Mouse (Mus musculus) midbrain, embryonic 13.5 days (tissue): ENCODE results near the gene Cox6a2. TPM values are rescaled to one million over a fixed set of nuclear protein-coding genes. Genes with fewer than 3 reads are reported as not detected.

ENCODE experiments used
- ATAC-seq: fragments of 200-750 bp; cut with Nextera tagmentation; 2 replicates; pipeline ENCODE4 v1.8.0; 2017; ENCODE audit warnings: mild to moderate bottlenecking, moderate TSS enrichment, moderate library complexity
- H3K27ac ChIP-seq: fragments of 300-500 bp; sonication (generic); 2 replicates; pipeline ENCODE4 v1.5.1; 2015; ENCODE audit warnings: inconsistent platforms, mild to moderate bottlenecking, moderate library complexity
- H3K27me3 ChIP-seq: fragments of 300-500 bp; sonication (generic); 2 replicates; pipeline ENCODE4 v1.6.1; 2015; ENCODE audit warnings: mild to moderate bottlenecking, inconsistent platforms
- H3K36me3 ChIP-seq: fragments of 300-500 bp; sonication (generic); 2 replicates; pipeline ENCODE4 v1.6.1; 2015; ENCODE audit warnings: mild to moderate bottlenecking, inconsistent platforms
- H3K4me1 ChIP-seq: fragments of 300-500 bp; sonication (generic); replicated peaks from 2 replicates; pipeline ENCODE4 v1.6.1; 2015; ENCODE audit warnings: inconsistent platforms
- H3K4me2 ChIP-seq: fragments of 300-500 bp; sonication (generic); replicated peaks from 2 replicates; pipeline ENCODE4 v1.6.1; 2015; ENCODE audit warnings: moderate library complexity, mild to moderate bottlenecking, inconsistent platforms
- H3K4me3 ChIP-seq: fragments of 300-500 bp; sonication (generic); replicated peaks from 2 replicates; pipeline ENCODE4 v1.5.1; 2015; ENCODE audit warnings: mild to moderate bottlenecking, inconsistent platforms
- H3K9ac ChIP-seq: fragments of 300-500 bp; sonication (generic); replicated peaks from 2 replicates; pipeline ENCODE4 v1.6.1; 2015; ENCODE audit warnings: mild to moderate bottlenecking, inconsistent platforms
- H3K9me3 ChIP-seq: fragments of 300-500 bp; sonication (generic); 2 replicates; pipeline ENCODE4 v1.6.1; 2016; ENCODE audit warnings: mild to moderate bottlenecking, inconsistent platforms
- WGBS: fragments of 180-500 bp; shearing (Covaris S2); methylation state at CpG from one replicate; pipeline ENCODE4 v1.1.7; 2015; 5-methylcytosine and 5-hydroxymethylcytosine counted together
- polyA plus RNA-seq: library from polyadenylated mRNA; unstranded; fragments of >200 nt; fragmentation: Nextera tagmentation; extraction: Ambion mirVana; gene quantifications from 2 replicates; pipeline ENCODE4 v1.2.1, GENCODE M21; 2015

Cox6a2 gene
- polyA plus RNA-seq, 1 experiment from 2014 or later: not detected

- Histone ChIP-seq H3K4me2 (no peak overlapping the region), H3K27ac (no peak overlapping the region), H3K4me3 (no peak overlapping the region), H3K27me3 (peaks cover 19% of the 10 kb centered on the region; the same call in 1 of the 2 replicates), H3K9ac (0 out of 2 replicates have a peak overlapping the region, but pooled peaks have one; percentile 23), H3K4me1 (peaks cover 25% of the 10 kb centered on the region), H3K36me3 (peaks cover 47% of the 10 kb centered on the region), H3K9me3 (no peaks in the 10 kb centered on the region)
- ATAC-seq: no peak
- 52% methylated on average over 10 of the region's 10 CpGs for whole genome bisulfite sequencing
Observed at GRCm38 (mm10) chr7:128243921-128244320, 37.7 kb upstream of the Cox6a2 start.

DNA sequence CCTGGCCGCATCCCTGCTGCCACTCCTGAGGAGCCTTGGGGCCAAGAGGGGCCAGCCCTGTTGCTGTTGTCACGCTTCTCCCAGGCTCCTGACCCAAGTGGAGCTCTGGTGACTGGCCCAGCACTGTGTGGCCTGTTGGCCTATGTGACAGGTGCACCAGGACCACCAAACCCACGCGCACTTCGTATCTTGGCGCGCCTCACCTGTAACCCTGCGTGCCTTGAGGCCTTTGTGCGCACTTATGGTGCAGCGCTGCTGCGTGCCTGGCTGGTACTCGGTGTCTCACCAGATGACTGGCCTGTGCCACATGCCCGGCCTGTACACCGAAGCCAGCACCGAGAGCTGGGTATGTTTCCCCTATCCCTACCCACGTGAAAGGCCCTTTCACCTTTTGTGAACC lies 36.1 kb upstream of the Cox6a2 start:
- Histone ChIP-seq H3K27me3 (peaks cover 10% of the 10 kb centered on the region; the same call in 1 of the 2 replicates), H3K4me2 (no peak overlapping the region), H3K4me1 (peaks cover 26% of the 10 kb centered on the region), H3K4me3 (no peak overlapping the region), H3K27ac (no peak overlapping the region), H3K9me3 (no peaks in the 10 kb centered on the region), H3K36me3 (peaks cover 47% of the 10 kb centered on the region), H3K9ac (no peak overlapping the region)
- 93% methylated on average over 16 of the region's 16 CpGs for WGBS
- ATAC-seq: no peak

GRCm38 (mm10) chr7:128240131-128240784 lies 34.1 kb upstream of the Cox6a2 start:
- Histone ChIP-seq H3K27ac (no peak overlapping the region), H3K4me1 (peaks cover 19% of the 10 kb centered on the region), H3K9me3 (no peaks in the 10 kb centered on the region), H3K4me3 (no peak overlapping the region), H3K9ac (peak overlapping the region; percentile 3; the same call in 1 of the 2 replicates), H3K4me2 (no peak overlapping the region), H3K36me3 (peaks cover 50% of the 10 kb centered on the region), H3K27me3 (peaks cover 8% of the 10 kb centered on the region; the same call in 1 of the 2 replicates)
- no peak for ATAC-seq
- 95% methylated on average over 27 of the region's 27 CpGs for WGBS

DNA sequence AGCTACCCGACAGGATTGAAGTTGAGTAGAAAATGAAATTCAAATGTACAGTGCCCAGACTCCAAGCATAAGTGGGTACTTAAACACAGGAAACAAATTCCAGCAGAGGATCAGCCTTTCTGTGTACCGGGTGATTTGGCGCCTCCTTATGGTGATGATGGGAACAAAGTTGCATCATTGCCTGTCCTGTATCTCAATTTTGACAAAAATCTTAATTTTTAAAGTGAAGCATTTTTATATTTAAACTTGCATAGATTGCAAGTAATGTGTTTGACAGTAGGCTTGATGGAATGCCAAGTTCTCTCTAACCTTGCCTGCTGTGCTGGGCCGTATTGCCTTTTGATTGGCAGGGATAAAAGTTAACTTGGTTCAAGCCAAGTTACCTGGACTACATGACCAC lies 32.8 kb upstream of the Cox6a2 start:
- peak overlapping the region; percentile 90 for H3K4me2 ChIP-seq
- no peaks in the 10 kb centered on the region for H3K9me3 ChIP-seq
- WGBS: 25% methylated on average over 4 of the region's 4 CpGs
- H3K9ac ChIP-seq: no peak overlapping the region
- no peak for ATAC-seq
- no peak overlapping the region; the same call in 1 of the 2 replicates for H3K27ac ChIP-seq
- peak overlapping the region; percentile 69 for H3K4me3 ChIP-seq
- H3K4me1 ChIP-seq: peaks cover 19% of the 10 kb centered on the region
- H3K27me3 ChIP-seq: 0 out of 2 replicates have a peak, but pooled peaks cover under 1% of the 10 kb centered on the region
- peaks cover 40% of the 10 kb centered on the region for H3K36me3 ChIP-seq

DNA sequence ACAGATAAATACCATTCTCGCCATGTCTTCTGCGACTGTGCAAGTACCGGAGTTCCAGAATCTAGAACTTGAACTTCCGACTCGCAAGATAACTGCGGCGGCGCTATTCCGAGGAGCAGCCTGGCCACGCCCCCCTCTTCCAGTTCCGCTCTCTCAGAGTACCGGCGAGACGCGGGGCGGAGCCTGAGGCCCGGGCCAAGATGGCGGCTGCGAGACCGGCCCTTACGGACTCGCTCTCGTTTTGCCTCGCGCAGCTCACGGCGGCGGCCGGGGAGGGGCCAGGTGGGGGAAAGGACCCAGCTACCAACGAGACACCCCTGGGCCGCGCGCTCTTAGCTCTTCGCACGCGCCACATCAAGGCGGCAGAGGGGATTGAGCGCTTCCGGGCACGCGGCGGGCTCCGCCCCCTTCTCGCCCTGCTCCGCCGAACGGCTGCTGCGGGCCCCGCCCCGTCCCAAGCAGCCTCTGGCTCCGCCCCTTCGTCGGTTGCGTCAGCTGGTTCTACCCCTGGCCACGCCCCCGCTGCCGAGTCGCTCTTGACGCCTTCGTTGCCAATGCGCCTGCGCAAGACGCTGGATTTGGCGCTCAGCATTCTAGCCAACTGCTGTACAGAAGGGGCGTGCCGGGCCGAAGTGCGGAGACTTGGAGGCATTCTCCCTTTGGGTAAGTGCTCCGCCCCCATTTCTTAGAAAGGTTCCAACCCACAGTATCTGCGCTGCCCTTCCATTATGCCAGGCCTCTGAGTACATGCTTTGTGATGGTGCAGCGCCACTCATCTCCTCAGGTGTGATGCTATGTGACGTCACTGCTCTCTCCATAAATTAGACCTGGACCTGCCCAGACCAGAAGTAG lies 32.0 kb upstream of the Cox6a2 start, which contains the start of gene 9130023H24Rik:
9130023H24Rik (minus strand) TSS at position 105 of the 852 bp plus-strand sequence.
- H3K9ac ChIP-seq: peak within 1 kb of the TSS; percentile 76
- H3K9me3 ChIP-seq: no peaks in the 10 kb centered on the region
- peak within 1 kb of the TSS; percentile 90 for H3K4me2 ChIP-seq
- WGBS: under 1% methylated on average over 72 of the region's 72 CpGs
- H3K4me3 ChIP-seq: peak within 1 kb of the TSS; percentile 69
- H3K36me3 ChIP-seq: peaks cover 36% of the 10 kb centered on the region
- no peaks in the 10 kb centered on the region for H3K27me3 ChIP-seq
- H3K4me1 ChIP-seq: peaks cover 19% of the 10 kb centered on the region
- ATAC-seq: peak; percentile 91
- H3K27ac ChIP-seq: peak within 1 kb of the TSS; percentile 97

DNA sequence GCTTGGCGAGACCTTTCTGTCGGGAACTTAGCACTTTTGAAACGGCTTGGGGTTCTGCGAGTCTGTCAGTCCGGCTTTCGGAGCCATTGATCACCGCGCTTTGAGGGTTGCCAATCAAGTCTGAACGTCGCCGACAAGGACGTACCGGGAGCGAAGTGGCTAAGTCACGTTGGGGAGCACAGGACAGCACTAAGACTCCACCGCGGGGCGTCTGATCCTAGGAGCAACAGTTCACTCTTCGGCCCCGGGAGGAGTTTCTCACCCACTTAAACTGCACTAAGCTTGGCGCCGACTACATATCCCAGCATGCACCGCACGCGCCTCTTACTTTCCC lies 31.4 kb upstream of the Cox6a2 start:
- Histone ChIP-seq H3K27me3 (no peaks in the 10 kb centered on the region), H3K4me1 (peaks cover 19% of the 10 kb centered on the region), H3K4me2 (peak overlapping the region; percentile 90), H3K9ac (peak overlapping the region; percentile 76), H3K27ac (peak overlapping the region; percentile 97), H3K4me3 (peak overlapping the region; percentile 69), H3K9me3 (no peaks in the 10 kb centered on the region), H3K36me3 (peaks cover 30% of the 10 kb centered on the region)
- under 1% methylated on average over 25 of the region's 25 CpGs for WGBS
- peak; percentile 68 for ATAC-seq

DNA sequence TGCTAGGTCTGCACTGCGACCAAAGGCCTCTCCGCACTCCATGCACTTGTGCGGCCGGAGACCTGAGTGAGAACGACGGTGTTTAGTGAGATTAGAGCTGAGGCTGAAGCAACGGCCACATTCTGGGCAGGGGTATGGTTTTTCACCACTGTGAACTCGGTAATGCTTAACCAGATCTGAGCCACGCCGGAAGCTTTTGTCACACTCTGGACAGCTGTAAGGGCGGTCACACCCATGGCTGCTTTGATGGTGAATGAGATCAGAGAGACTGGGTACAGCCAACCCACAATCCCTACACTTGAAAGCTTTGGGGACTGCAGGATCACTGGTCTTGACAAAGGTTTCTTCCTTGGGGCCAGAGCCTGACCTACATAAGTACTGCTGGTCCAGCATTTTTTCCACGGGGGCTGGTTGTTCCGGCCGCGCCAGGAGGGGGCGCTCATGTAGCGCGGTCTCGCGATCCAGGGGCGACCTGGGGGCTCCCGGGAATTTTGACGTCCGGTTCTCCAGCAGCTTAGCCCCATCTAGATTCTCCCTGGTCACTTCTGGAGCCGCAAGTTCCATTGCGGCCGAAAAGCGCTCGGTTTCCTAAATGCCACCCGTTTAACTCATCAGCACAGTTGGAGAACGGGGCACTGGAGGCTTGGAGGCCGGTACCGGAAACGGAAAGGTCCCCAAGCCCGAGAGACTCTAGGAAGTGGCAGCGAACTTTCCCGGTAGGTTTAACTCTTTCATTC lies 30.8 kb upstream of the Cox6a2 start, which contains the start of gene Armc5:
Armc5 (plus strand) TSS at position 487 of the 737 bp plus-strand sequence.
- WGBS: 26% methylated on average over 37 of the region's 37 CpGs
- H3K9ac ChIP-seq: peak within 1 kb of the TSS; percentile 76
- no peaks in the 10 kb centered on the region for H3K27me3 ChIP-seq
- peak within 1 kb of the TSS; percentile 69 for H3K4me3 ChIP-seq
- H3K9me3 ChIP-seq: no peaks in the 10 kb centered on the region
- peak within 1 kb of the TSS; percentile 90 for H3K4me2 ChIP-seq
- H3K36me3 ChIP-seq: peaks cover 25% of the 10 kb centered on the region
- peak; percentile 3 for ATAC-seq
- peaks cover 19% of the 10 kb centered on the region for H3K4me1 ChIP-seq
- peak within 1 kb of the TSS; percentile 97 for H3K27ac ChIP-seq

DNA sequence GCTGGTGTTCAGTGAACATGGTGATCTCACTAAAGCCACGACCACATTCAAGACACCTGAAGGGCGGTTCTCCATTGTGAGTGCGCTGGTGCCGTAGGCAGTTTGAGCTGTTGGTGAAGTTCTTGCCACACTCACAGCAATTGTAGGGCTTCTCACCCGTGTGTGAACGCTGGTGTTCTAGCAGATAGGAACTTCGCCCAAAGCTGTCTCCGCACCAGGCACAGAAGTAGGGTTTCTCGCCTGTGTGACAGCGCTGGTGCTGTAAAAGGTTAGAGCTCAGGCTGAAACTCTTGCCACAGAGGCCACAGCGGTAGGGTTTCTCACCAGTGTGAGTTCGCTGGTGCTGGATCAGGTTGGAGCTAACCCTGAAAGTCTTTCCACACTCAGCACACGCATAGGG lies 30.2 kb upstream of the Cox6a2 start:
- Histone ChIP-seq H3K4me2 (peak overlapping the region; percentile 90), H3K4me1 (peaks cover 19% of the 10 kb centered on the region), H3K9me3 (no peaks in the 10 kb centered on the region), H3K9ac (peak overlapping the region; percentile 76; the same call in 1 of the 2 replicates), H3K4me3 (no peak overlapping the region), H3K27me3 (no peaks in the 10 kb centered on the region), H3K27ac (no peak overlapping the region), H3K36me3 (peaks cover 20% of the 10 kb centered on the region)
- ATAC-seq: no peak
- 96% methylated on average over 13 of the region's 13 CpGs for WGBS

GRCm38 (mm10) chr7:128235481-128235880 lies 29.3 kb upstream of the Cox6a2 start:
- Histone ChIP-seq H3K9ac (no peak overlapping the region), H3K27me3 (no peaks in the 10 kb centered on the region), H3K36me3 (peaks cover 11% of the 10 kb centered on the region), H3K4me1 (peaks cover 19% of the 10 kb centered on the region), H3K27ac (no peak overlapping the region), H3K4me3 (no peak overlapping the region), H3K9me3 (no peaks in the 10 kb centered on the region), H3K4me2 (no peak overlapping the region)
- WGBS: 87% methylated on average over 1 of the region's 1 CpGs
- no peak for ATAC-seq

GRCm38 (mm10) chr7:128234796-128235195 lies 28.6 kb upstream of the Cox6a2 start:
- no peak for ATAC-seq
- no peaks in the 10 kb centered on the region for H3K9me3 ChIP-seq
- no peak overlapping the region for H3K27ac ChIP-seq
- peaks cover 4% of the 10 kb centered on the region; the same call in 1 of the 2 replicates for H3K36me3 ChIP-seq
- no peak overlapping the region for H3K4me3 ChIP-seq
- H3K27me3 ChIP-seq: no peaks in the 10 kb centered on the region
- H3K4me2 ChIP-seq: no peak overlapping the region
- H3K4me1 ChIP-seq: peaks cover 19% of the 10 kb centered on the region
- no peak overlapping the region for H3K9ac ChIP-seq
- 86% methylated on average over 2 of the region's 2 CpGs for WGBS

GRCm38 (mm10) chr7:128231741-128232140 lies 25.6 kb upstream of the Cox6a2 start:
- Histone ChIP-seq H3K9me3 (no peaks in the 10 kb centered on the region), H3K4me1 (peaks cover 3% of the 10 kb centered on the region), H3K9ac (no peak overlapping the region), H3K4me3 (no peak overlapping the region), H3K27ac (no peak overlapping the region), H3K4me2 (no peak overlapping the region), H3K36me3 (peaks cover 4% of the 10 kb centered on the region; the same call in 1 of the 2 replicates), H3K27me3 (no peaks in the 10 kb centered on the region)
- no peak for ATAC-seq
- WGBS: 49% methylated on average over 8 of the region's 8 CpGs
